Mouse (Mus musculus) liver, embryonic 14.5 days (tissue): ENCODE data around the gene Ccr6.

ENCODE experiments used
- CTCF ChIP-seq: IDR thresholded peaks from 2 replicates; pipeline ENCODE4 v1.5.1; 2016; ENCODE audit warnings: antibody characterized with exemption, low read depth, control low read depth
- EP300 ChIP-seq: IDR thresholded peaks from 2 replicates; pipeline ENCODE4 v1.6.1; 2016; ENCODE audit warnings: antibody characterized with exemption, low read depth

DNA sequence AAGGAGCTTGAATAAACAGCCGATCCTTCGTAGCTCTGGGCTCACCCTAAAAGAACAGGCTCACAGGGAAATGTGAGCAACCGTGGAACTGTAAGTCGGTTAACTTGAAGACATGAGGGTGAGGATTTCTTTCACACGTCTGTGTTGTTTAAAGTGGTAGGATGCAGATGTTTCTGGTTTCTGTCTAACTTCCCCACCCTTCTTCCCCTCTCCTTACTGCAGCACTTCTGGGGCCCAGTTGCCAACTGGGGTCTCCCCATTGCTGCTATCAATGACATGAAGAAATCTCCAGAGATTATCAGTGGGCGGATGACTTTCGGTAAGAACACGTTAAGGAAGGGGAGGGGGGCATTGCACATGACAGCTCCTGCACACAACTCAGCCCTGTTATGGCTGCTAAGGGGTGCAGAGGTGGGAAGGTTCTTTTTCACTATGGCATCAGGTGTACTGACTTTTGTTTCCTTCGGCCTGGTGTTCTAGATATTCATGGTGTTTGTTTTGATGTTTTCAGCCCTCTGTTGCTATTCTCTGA, 60.5 kb downstream of the Ccr6 start:
- no peak for TF ChIP-seq CTCF
- TF ChIP-seq EP300 = no peak
